Mouse (Mus musculus) hindbrain, postnatal 0 days (tissue): ENCODE measurements around the gene Aph1b. TPM values are rescaled to one million over a fixed set of nuclear protein-coding genes. Genes with fewer than 3 reads are reported as not detected.

ENCODE experiments used
- ATAC-seq: fragments of 200-750 bp; cut with Nextera tagmentation; 2 replicates; pipeline ENCODE4 v1.8.0; 2017; ENCODE audit warnings: mild to moderate bottlenecking, moderate TSS enrichment, moderate library complexity
- DNase-seq: peaks from one replicate; pipeline ENCODE4 v3.0.0-alpha.2; 2015; ENCODE audit warnings: low spot score
- H3K27ac ChIP-seq: fragments of 300-500 bp; sonication (generic); 2 replicates; pipeline ENCODE4 v1.5.1; 2014; ENCODE audit warnings: mild to moderate bottlenecking
- H3K27me3 ChIP-seq: fragments of 300-500 bp; sonication (generic); 2 replicates; pipeline ENCODE4 v1.6.1; 2014; ENCODE audit warnings: low read length, mixed read lengths; ENCODE audit not compliant: insufficient read depth
- H3K36me3 ChIP-seq: fragments of 300-500 bp; sonication (generic); 2 replicates; pipeline ENCODE4 v1.6.1; 2014; ENCODE audit warnings: low read length, mixed read lengths; ENCODE audit not compliant: insufficient read depth
- H3K4me1 ChIP-seq: fragments of 300-500 bp; sonication (generic); 2 replicates; pipeline ENCODE4 v1.6.1; 2014; ENCODE audit warnings: antibody characterized with exemption, low read length, mixed read lengths; ENCODE audit not compliant: insufficient read depth
- H3K4me2 ChIP-seq: fragments of 300-500 bp; sonication (generic); 2 replicates; pipeline ENCODE4 v1.6.1; 2014; ENCODE audit warnings: low read depth, mild to moderate bottlenecking, low read length, moderate library complexity, mixed read lengths
- H3K4me3 ChIP-seq: fragments of 300-500 bp; sonication (generic); 2 replicates; pipeline ENCODE4 v1.5.1; 2014; ENCODE audit warnings: low read length
- H3K9ac ChIP-seq: fragments of 300-500 bp; sonication (generic); replicated peaks from 2 replicates; pipeline ENCODE4 v1.6.1; 2014; ENCODE audit warnings: mild to moderate bottlenecking, low read length, moderate library complexity, mixed read lengths
- H3K9me3 ChIP-seq: fragments of 300-500 bp; sonication (generic); 2 replicates; pipeline ENCODE4 v1.6.1; 2016; ENCODE audit warnings: low read length, mixed read lengths
- CTCF ChIP-seq: IDR thresholded peaks from 2 replicates; pipeline ENCODE4 v1.5.1; 2016; ENCODE audit warnings: antibody characterized with exemption, control low read depth, low read depth
- WGBS: fragments of 180-500 bp; shearing (Covaris S2); extraction: QIAGEN DNeasy Blood & Tissue Kit; methylation state at CpG from one replicate; pipeline ENCODE4 v1.1.7; 2014; 5-methylcytosine and 5-hydroxymethylcytosine counted together
- polyA plus RNA-seq: library from polyadenylated mRNA; unstranded; fragments of >200 nt; fragmentation: Nextera tagmentation; extraction: Ambion mirVana; gene quantifications from 2 replicates; pipeline ENCODE4 v1.2.1, GENCODE M21; 2015
- total RNA-seq: library from RNA; depleted of rRNA; stranded (reverse); fragments of >200 nt; gene quantifications from 2 replicates; pipeline ENCODE4 v1.2.3, GENCODE M21; 2014

Gene Aph1b
- total and polyA plus RNA-seq, 2 experiments from 2014 or later = 15.6 to 26.8 TPM

GRCm38 (mm10) chr9:66748390-66748789, 46.9 kb downstream of the Aph1b start:
- 73% methylated on average over 15 of the region's 15 CpGs for WGBS
- H3K27ac ChIP-seq = no peak overlapping the region
- no peaks in the 10 kb centered on the region for H3K4me1 ChIP-seq
- no peak overlapping the region for H3K4me2 ChIP-seq
- no peak for ATAC-seq
- H3K4me3 ChIP-seq = no peak overlapping the region
- no peaks in the 10 kb centered on the region for H3K27me3 ChIP-seq
- DNase-seq = no peak
- TF ChIP-seq CTCF = no peak
- no peak overlapping the region for H3K9ac ChIP-seq
- H3K36me3 ChIP-seq = no peaks in the 10 kb centered on the region
- H3K9me3 ChIP-seq = no peaks in the 10 kb centered on the region

- TF ChIP-seq CTCF = no peak
- no peak overlapping the region for H3K9ac ChIP-seq
- no peak overlapping the region; the same call in 1 of the 2 replicates for H3K27ac ChIP-seq
- ATAC-seq = no peak
- H3K4me2 ChIP-seq = no peak overlapping the region
- 67% methylated on average over 2 of the region's 2 CpGs for WGBS
- no peaks in the 10 kb centered on the region for H3K4me1 ChIP-seq
- DNase-seq = no peak
- H3K36me3 ChIP-seq = no peaks in the 10 kb centered on the region
- H3K27me3 ChIP-seq = no peaks in the 10 kb centered on the region
- no peak overlapping the region for H3K4me3 ChIP-seq
- no peaks in the 10 kb centered on the region for H3K9me3 ChIP-seq
Measured at GRCm38 (mm10) chr9:66744531-66744930, 50.8 kb downstream of the Aph1b start.

GRCm38 (mm10) chr9:66739516-66739915, 55.8 kb downstream of the Aph1b start:
- ATAC-seq (no peak), DNase-seq (no peak)
- H3K4me1 ChIP-seq = no peaks in the 10 kb centered on the region
- TF ChIP-seq CTCF = no peak
- no peaks in the 10 kb centered on the region for H3K27me3 ChIP-seq
- no peak overlapping the region for H3K4me2 ChIP-seq
- no peak overlapping the region for H3K9ac ChIP-seq
- H3K9me3 ChIP-seq = no peaks in the 10 kb centered on the region
- H3K27ac ChIP-seq = no peak overlapping the region
- no peaks in the 10 kb centered on the region for H3K36me3 ChIP-seq
- 92% methylated on average over 7 of the region's 7 CpGs for WGBS
- no peak overlapping the region for H3K4me3 ChIP-seq

- Histone ChIP-seq H3K4me1 (peaks cover 5% of the 10 kb centered on the region; the same call in 1 of the 2 replicates), H3K4me3 (no peak overlapping the region), H3K9me3 (no peaks in the 10 kb centered on the region), H3K27ac (no peak overlapping the region), H3K27me3 (no peaks in the 10 kb centered on the region), H3K9ac (no peak overlapping the region), H3K36me3 (no peaks in the 10 kb centered on the region), H3K4me2 (no peak overlapping the region)
- DNase-seq (no peak), ATAC-seq (no peak)
- WGBS = 65% methylated on average over 2 of the region's 2 CpGs
- TF ChIP-seq CTCF = no peak
Measured at GRCm38 (mm10) chr9:66736551-66736950, 58.7 kb downstream of the Aph1b start.

GRCm38 (mm10) chr9:66736016-66736415, 59.3 kb downstream of the Aph1b start:
- Histone ChIP-seq H3K9ac (no peak overlapping the region), H3K4me1 (peaks cover 5% of the 10 kb centered on the region; the same call in 1 of the 2 replicates), H3K9me3 (no peaks in the 10 kb centered on the region), H3K27me3 (no peaks in the 10 kb centered on the region), H3K4me2 (no peak overlapping the region), H3K4me3 (no peak overlapping the region), H3K27ac (no peak overlapping the region), H3K36me3 (no peaks in the 10 kb centered on the region)
- no peak for ATAC-seq
- 85% methylated on average over 3 of the region's 3 CpGs for WGBS
- no peak for TF ChIP-seq CTCF
- DNase-seq = no peak

- DNase-seq = no peak
- peaks cover 5% of the 10 kb centered on the region; the same call in 1 of the 2 replicates for H3K4me1 ChIP-seq
- H3K27ac ChIP-seq = no peak overlapping the region
- H3K27me3 ChIP-seq = no peaks in the 10 kb centered on the region
- no peak overlapping the region for H3K9ac ChIP-seq
- no peaks in the 10 kb centered on the region for H3K36me3 ChIP-seq
- no peak for ATAC-seq
- no peak for TF ChIP-seq CTCF
- H3K9me3 ChIP-seq = no peaks in the 10 kb centered on the region
- no peak overlapping the region for H3K4me3 ChIP-seq
- no peak overlapping the region for H3K4me2 ChIP-seq
- WGBS = 82% methylated on average over 2 of the region's 2 CpGs
Measured at GRCm38 (mm10) chr9:66735122-66735521, 60.2 kb downstream of the Aph1b start.

GRCm38 (mm10) chr9:66734568-66734967, 60.7 kb downstream of the Aph1b start:
- DNase-seq = no peak
- no peaks in the 10 kb centered on the region for H3K36me3 ChIP-seq
- no peaks in the 10 kb centered on the region for H3K27me3 ChIP-seq
- H3K4me2 ChIP-seq = no peak overlapping the region
- 91% methylated on average over 6 of the region's 6 CpGs for WGBS
- ATAC-seq = no peak
- H3K9ac ChIP-seq = no peak overlapping the region
- H3K4me3 ChIP-seq = no peak overlapping the region
- H3K27ac ChIP-seq = no peak overlapping the region
- TF ChIP-seq CTCF = no peak
- no peaks in the 10 kb centered on the region for H3K9me3 ChIP-seq
- H3K4me1 ChIP-seq = peaks cover 5% of the 10 kb centered on the region; the same call in 1 of the 2 replicates
